Mouse (Mus musculus) heart, postnatal 0 days (tissue): ENCODE data around the gene Klf12.

Source experiments
- CTCF ChIP-seq: IDR thresholded peaks from 2 replicates; pipeline ENCODE4 v1.5.1; 2016; ENCODE audit warnings: antibody characterized with exemption, control low read depth, low read depth
- EP300 ChIP-seq: IDR thresholded peaks from 2 replicates; pipeline ENCODE4 v1.6.1; 2016; ENCODE audit warnings: antibody characterized with exemption, low read depth

DNA sequence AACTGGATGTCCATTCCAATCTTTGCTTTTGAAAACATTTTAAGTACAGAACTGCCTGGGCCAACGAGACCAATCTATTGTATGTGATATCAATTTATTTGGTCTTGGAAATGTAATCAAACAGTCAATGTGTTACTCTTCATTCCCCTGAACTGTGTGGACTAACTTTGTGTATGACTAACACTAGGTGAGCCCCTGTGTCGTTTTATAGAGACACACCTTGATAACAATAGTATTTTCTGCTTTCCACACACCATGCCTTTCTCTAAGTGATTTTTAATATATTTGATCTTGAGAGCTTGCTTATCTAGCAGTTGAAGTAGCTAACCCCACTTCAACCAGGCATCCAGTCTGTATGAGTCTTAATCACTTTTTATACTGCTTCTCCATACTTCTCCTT is 398.0 kb downstream of the Klf12 start:
- TF ChIP-seq CTCF (no peak), EP300 (no peak)
